Mouse (Mus musculus): Measurements from ENCODE around the gene Sec63.

Sec63 gene

DNA sequence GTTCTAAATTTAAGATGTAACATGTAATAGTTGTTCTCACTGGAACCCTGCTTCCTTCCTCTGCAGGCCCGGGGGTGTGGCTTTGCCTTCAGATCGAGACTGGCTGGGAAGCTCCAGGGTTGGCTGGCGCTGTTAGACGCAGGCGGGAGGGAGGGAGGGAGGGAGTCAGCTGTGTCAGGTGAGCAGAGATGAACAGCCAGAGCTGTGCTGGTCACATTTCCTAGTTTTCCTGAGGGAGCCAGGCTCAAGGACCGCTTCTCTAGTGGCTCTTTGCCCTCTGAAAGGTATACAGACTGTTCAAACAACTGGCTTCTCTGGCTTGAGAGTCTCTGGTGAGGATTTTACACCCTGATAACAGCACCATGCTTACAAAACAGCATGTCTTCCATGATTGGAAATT lies 69.1 kb downstream of the Sec63 start:
- 63% methylated on average over 6 of the region's 6 CpGs for WGBS

- WGBS, result 39% methylated on average over 4 of the region's 4 CpGs
Observed at GRCm38 (mm10) chr10:42832677-42833076, 71.4 kb downstream of the Sec63 start.

GRCm38 (mm10) chr10:42833871-42834727 lies 72.8 kb downstream of the Sec63 start:
- WGBS, result 68% methylated on average over 4 of the region's 4 CpGs

- 83% methylated on average over 4 of the region's 4 CpGs for WGBS
Observed at GRCm38 (mm10) chr10:42838106-42838505, 76.8 kb downstream of the Sec63 start.

DNA sequence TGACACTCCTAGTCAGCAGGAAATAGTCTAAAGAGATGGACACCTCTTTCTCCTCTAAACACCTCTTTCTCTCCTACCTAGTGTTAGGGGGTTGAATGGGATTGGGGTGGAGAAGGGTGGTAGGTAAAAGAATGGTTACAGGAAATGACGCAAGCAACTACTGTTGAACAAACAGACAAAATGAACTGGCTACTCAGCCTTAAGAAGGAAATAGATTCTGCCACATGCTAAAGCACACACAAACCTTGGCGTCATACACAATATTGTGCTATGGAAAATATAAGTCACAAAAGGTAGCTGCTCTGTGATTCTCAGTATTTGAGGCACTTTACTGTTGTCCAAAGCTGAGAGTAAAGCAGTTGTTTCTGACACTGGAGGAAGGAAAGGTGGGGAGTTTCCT lies 77.4 kb downstream of the Sec63 start:
- WGBS, result 94% methylated on average over 2 of the region's 2 CpGs

GRCm38 (mm10) chr10:42840036-42840435 lies 78.7 kb downstream of the Sec63 start:
- WGBS, result 96% methylated on average over 11 of the region's 11 CpGs

GRCm38 (mm10) chr10:42841531-42842195 lies 80.4 kb downstream of the Sec63 start:
- WGBS, result 71% methylated on average over 16 of the region's 16 CpGs

DNA sequence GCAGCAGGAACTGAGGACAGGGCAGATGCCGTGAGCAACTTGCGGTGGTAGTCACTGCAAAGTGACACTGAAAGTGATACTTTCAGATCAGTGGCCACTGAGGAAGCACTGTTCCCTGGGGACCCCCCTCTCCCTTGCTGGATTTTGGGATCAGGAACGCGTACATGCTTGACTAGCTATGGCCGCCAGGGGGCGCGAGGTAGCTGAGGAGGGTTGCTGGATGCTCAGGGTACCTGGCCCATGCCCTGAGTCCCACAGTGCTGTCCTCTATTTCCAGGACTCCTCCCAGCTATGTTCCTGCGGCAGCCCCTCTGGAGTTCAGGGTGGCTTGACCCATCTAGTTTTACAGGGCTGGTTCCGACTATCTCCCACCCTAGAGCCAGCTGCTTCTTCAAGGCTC lies 81.1 kb downstream of the Sec63 start:
- WGBS, result 20% methylated on average over 9 of the region's 9 CpGs

DNA sequence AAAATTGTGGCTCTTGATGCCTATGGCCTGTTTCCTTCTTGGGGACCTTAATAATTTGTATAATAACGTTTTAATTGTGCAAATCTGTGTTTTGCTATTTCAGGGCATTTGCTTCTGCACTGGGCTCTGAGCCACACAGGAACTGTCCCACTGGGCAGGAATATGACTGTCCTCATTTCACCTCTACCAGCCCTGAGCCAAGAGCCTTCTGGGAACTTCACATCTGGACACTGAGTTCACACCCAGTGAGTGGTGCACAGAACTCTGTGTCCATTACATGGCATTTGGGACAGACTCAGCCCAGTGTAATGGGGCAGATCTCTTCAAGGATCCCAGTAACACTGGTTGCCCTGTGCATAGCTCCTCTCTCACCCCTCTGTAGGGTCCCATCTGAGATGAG lies 82.1 kb downstream of the Sec63 start:
- WGBS, result 63% methylated on average over 1 of the region's 1 CpGs

- 58% methylated on average over 1 of the region's 1 CpGs for WGBS
Observed at GRCm38 (mm10) chr10:42845480-42845879, 84.2 kb downstream of the Sec63 start.

DNA sequence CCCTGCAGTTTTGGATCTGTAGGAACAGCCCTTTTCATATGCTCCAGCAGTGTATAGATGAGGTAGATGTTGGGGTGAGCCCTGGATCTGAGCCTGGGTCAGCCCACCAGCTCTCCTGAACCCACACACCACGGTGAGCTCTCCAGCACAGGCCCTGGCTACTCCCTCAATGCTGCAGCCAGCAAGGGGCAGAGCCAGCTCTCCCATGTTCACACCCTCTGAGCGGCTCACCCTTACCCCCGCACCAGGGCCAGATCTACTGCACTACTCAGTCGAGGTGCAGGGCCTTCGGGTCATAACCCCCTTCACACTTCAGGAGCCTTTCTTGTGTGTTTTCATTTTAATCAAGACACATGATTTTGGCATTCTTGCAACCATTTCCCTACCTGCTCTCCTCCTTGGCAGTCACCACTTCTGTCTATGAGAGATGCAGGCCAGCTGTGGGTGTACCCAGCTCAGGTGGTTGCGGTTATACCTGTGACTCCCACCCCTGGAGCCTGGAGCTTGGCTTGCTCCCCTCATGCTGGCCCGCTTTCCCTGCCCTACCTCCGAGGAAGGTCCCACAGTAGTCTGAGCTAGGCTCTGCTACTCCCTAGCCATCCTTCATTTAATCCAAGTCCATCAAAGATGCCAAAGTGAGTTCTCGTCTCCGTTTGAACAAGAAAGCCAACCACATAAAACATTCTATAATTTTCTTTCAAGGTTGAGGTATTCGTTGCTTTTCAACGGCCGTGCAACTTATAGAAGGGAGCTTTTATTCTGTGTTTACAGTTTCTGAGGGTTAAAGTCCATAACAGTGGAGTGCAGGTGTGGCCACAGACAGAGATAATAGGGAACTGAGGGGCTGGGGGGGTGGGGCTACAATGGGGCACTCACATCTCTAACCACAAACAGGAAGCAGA lies 87.1 kb downstream of the Sec63 start:
- 92% methylated on average over 13 of the region's 13 CpGs for WGBS

DNA sequence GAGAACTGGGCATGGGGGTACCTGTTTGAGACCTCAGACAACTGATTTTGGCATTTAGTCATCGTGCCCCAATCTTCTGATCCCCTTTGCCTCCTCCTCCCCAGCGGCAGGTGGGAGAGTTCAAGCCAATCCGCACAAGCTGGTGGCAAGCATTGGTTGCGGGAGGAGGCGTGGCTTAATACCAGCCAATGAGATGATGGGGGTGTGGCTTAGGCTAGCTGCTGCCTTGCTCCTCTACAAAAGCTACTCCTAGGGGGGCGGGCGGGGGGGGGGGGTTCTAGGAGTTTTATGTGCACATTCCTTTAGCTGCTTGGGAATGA lies 87.7 kb downstream of the Sec63 start:
- WGBS, result 92% methylated on average over 7 of the region's 7 CpGs

DNA sequence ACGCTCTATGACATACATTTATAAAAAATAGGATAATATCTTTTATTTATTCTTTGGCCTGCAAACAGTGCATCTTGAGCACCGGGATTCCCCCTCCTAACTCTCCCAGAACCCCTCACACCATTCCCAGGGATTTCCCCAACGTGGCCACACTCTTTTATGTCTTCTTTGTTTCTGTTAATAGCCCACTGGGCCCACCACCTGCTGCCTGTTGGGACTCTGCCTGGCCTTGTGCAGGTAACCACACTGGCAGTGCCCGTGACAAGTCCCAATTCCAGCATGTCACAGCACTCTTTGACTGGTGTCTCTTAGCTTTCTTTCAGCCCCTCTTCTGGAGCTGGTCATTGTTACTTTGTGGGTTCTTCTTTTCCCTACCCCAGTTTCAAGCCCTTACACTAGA lies 93.5 kb downstream of the Sec63 start:
- 84% methylated on average over 4 of the region's 4 CpGs for WGBS

- 46% methylated on average over 5 of the region's 5 CpGs for WGBS
Observed at GRCm38 (mm10) chr10:42855250-42855649, 94.0 kb downstream of the Sec63 start.

DNA sequence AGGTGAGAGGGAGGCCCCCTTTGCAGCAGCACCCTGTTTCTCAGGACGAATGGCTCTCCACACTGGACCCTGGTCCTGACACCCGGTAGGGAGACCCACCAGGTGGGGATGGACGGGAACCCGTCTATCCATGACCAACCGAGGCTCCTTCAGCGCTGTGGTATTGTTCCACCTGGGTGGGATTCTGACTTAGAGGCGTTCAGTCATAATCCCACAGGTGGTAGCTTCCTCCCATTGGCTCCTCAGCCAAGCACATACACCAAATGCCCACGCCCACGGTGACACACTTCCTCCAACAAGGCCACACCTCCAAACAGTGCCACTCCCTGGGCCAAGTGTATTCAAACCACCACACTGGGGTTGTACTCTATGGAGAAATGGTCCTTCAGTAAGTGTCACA lies 95.3 kb downstream of the Sec63 start:
- WGBS, result 96% methylated on average over 9 of the region's 9 CpGs

- 99% methylated on average over 2 of the region's 2 CpGs for WGBS
Observed at GRCm38 (mm10) chr10:42857021-42857420, 95.7 kb downstream of the Sec63 start.

- 54% methylated on average over 2 of the region's 2 CpGs for WGBS
Observed at GRCm38 (mm10) chr10:42859781-42860158, 98.5 kb downstream of the Sec63 start.

GRCm38 (mm10) chr10:42860159-42860911 lies 99.0 kb downstream of the Sec63 start, which contains the start of gene Scml4:
Scml4 (plus strand) TSS chr10:42860370.
- 29% methylated on average over 17 of the region's 17 CpGs for WGBS

DNA sequence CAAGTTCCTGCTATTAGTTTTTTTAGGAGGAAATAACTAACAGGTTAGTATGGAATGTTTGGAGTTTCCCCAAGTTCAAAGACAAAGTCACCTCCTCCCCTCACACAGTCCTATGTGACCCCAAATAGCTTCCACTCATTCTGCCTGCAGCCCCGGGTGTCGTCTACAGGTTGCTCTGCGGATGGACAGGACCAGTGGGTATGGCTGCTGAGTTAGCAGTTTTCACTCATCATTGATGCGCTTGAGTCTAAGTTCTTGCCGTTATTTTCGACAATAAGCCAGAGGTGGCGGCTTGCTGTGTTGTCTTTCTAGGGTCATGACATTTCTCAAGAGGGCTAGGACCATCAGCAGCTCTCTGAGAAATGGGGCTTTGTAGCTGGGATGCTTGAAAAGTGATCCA lies 100.2 kb downstream of the Sec63 start:
- 84% methylated on average over 7 of the region's 7 CpGs for WGBS

- WGBS, result 51% methylated on average over 13 of the region's 13 CpGs
Observed at GRCm38 (mm10) chr10:42862102-42862740, 100.9 kb downstream of the Sec63 start.

GRCm38 (mm10) chr10:42862806-42863205 lies 101.5 kb downstream of the Sec63 start:
- WGBS, result 63% methylated on average over 4 of the region's 4 CpGs
